Mouse (Mus musculus) liver, embryonic 14.5 days (tissue): ENCODE data around the gene Micall2. TPM values are rescaled to one million over a fixed set of nuclear protein-coding genes. Genes with fewer than 3 reads are reported as not detected.

Experiments used
- ATAC-seq: fragments of 200-750 bp; cut with Nextera tagmentation; 2 replicates; pipeline ENCODE4 v1.8.0; 2017; ENCODE audit warnings: moderate number of reproducible peaks, mild to moderate bottlenecking, moderate library complexity; ENCODE audit not compliant: insufficient read depth
- DNase-seq, 3 experiments: peaks; one replicate each; pipeline ENCODE4 v3.0.0-alpha.2; 2012 to 2013; ENCODE audit warnings: low read depth in 3 of 3, low spot score in 3 of 3
- H3K27ac ChIP-seq: fragments of 300-500 bp; sonication (generic); 2 replicates; pipeline ENCODE4 v1.5.1; 2014; ENCODE audit warnings: moderate library complexity, mild to moderate bottlenecking, control low read depth, inconsistent platforms
- H3K27me3 ChIP-seq: fragments of 300-500 bp; sonication (generic); 2 replicates; pipeline ENCODE4 v1.6.1; 2014; ENCODE audit warnings: mild to moderate bottlenecking, low read length, moderate library complexity; ENCODE audit not compliant: control insufficient read depth, insufficient read depth
- H3K36me3 ChIP-seq: fragments of 300-500 bp; sonication (generic); replicated peaks from 2 replicates; pipeline ENCODE4 v1.6.1; 2014; ENCODE audit warnings: low read depth; ENCODE audit not compliant: control insufficient read depth, insufficient read depth
- H3K4me1 ChIP-seq, 2 experiments: fragments of 200-500 bp in 1 of 2; fragments of 300-500 bp in 1 of 2; sonication (generic) in 1 of 2; replicated peaks; 2 replicates each; pipeline ENCODE4 v1.6.1; 2012 to 2014; ENCODE audit warnings: antibody characterized with exemption in 1 of 2, inconsistent platforms in 1 of 2, low read length in 1 of 2; ENCODE audit not compliant: control insufficient read depth in 2 of 2, insufficient read depth in 2 of 2
- H3K4me2 ChIP-seq: fragments of 300-500 bp; sonication (generic); 2 replicates; pipeline ENCODE4 v1.6.1; 2014; ENCODE audit warnings: low read depth, mild to moderate bottlenecking, control low read depth, moderate library complexity
- H3K4me3 ChIP-seq, 2 experiments: fragments of 200-500 bp in 1 of 2; fragments of 300-500 bp in 1 of 2; sonication (generic) in 1 of 2; 2 replicates each; pipeline ENCODE4 v1.5.1; 2012 to 2014; ENCODE audit warnings: low read depth in 2 of 2, low read length in 2 of 2, mild to moderate bottlenecking in 2 of 2, control low read depth in 1 of 2, inconsistent platforms in 1 of 2, moderate library complexity in 1 of 2; ENCODE audit not compliant: insufficient read depth in 1 of 2
- H3K9ac ChIP-seq: fragments of 300-500 bp; sonication (generic); replicated peaks from 2 replicates; pipeline ENCODE4 v1.6.1; 2014; ENCODE audit warnings: mild to moderate bottlenecking, control low read depth, moderate library complexity
- H3K9me3 ChIP-seq: fragments of 300-500 bp; sonication (generic); 2 replicates; pipeline ENCODE4 v1.6.1; 2016; ENCODE audit warnings: low read length, mixed read lengths; ENCODE audit not compliant: control insufficient read depth
- CTCF ChIP-seq: IDR thresholded peaks from 2 replicates; pipeline ENCODE4 v1.5.1; 2016; ENCODE audit warnings: antibody characterized with exemption, low read depth, control low read depth
- EP300 ChIP-seq: IDR thresholded peaks from 2 replicates; pipeline ENCODE4 v1.6.1; 2016; ENCODE audit warnings: antibody characterized with exemption, low read depth
- WGBS: fragments of 180-500 bp; shearing (Covaris S2); extraction: QIAGEN DNeasy Blood & Tissue Kit; methylation state at CpG from one replicate; pipeline ENCODE4 v1.1.7; 2014; ENCODE audit not compliant: insufficient replicate concordance; 5-methylcytosine and 5-hydroxymethylcytosine counted together
- microRNA-seq: library from miRNA; unstranded; fragments of <30 nt; microRNA quantifications from one replicate; pipeline ENCODE4, GENCODE M21; 2016
- polyA plus RNA-seq, 2 experiments: library from polyadenylated mRNA; depleted of rRNA in 1 of 2; stranded (reverse) in 1 of 2; unstranded in 1 of 2; fragments of >200 nt; fragmentation: Nextera tagmentation in 1 of 2; extraction: Ambion mirVana in 1 of 2; gene quantifications; 2 replicates each; pipeline versions ENCODE4 v1.2.1 to v1.2.3; 2012 to 2014

Micall2 gene
- polyA plus RNA-seq, 2 experiments = 8.4 to 10.3 TPM

GRCm38 (mm10) chr5:139659307-139659706 lies 76.8 kb downstream of the Micall2 start:
- Histone ChIP-seq H3K4me2 (no peak overlapping the region), H3K36me3 (no peaks in the 10 kb centered on the region), H3K9me3 (no peaks in the 10 kb centered on the region), H3K4me1 (no peaks in the 10 kb centered on the region), H3K27ac (no peak overlapping the region), H3K9ac (no peak overlapping the region), H3K4me3 (no peak overlapping the region), H3K27me3 (peaks cover 16% of the 10 kb centered on the region)
- 5% methylated on average over 18 of the region's 18 CpGs for WGBS
- TF ChIP-seq EP300 (no peak), CTCF (no peak)
- DNase-seq (no peak), ATAC-seq (no peak)

DNA sequence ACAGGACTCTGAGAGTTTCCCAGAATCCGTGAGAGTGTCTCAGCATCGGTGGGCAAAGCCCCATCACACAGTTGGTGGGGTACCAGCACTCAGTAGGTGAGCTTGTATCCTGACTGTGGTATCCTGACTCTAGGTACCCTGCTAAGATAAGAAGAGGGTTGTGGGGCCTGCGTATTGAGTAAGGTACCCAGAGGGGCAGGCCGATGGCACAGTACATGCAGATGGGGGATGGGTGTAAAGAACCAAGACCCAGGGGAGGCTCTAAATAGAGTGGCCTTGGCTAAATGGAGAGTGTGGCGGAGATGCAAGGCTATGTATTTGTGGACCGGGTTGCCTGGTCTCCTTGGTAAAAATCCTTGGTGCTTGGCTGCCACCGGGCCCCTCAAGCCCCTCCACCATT lies 77.3 kb downstream of the Micall2 start:
- Histone ChIP-seq H3K27me3 (peaks cover 16% of the 10 kb centered on the region), H3K9ac (no peak overlapping the region), H3K4me1 (no peaks in the 10 kb centered on the region), H3K9me3 (no peaks in the 10 kb centered on the region), H3K36me3 (no peaks in the 10 kb centered on the region), H3K4me3 (no peak overlapping the region), H3K4me2 (no peak overlapping the region), H3K27ac (no peak overlapping the region)
- no peak for TF ChIP-seq EP300
- TF ChIP-seq CTCF = no peak
- WGBS = 31% methylated on average over 7 of the region's 7 CpGs
- DNase-seq (no peak), ATAC-seq (no peak)

GRCm38 (mm10) chr5:139657959-139658602 lies 78.1 kb downstream of the Micall2 start:
- 44% methylated on average over 10 of the region's 10 CpGs for WGBS
- Histone ChIP-seq H3K4me3 (no peak overlapping the region), H3K9me3 (no peaks in the 10 kb centered on the region), H3K27me3 (peaks cover 16% of the 10 kb centered on the region), H3K4me2 (no peak overlapping the region), H3K4me1 (no peaks in the 10 kb centered on the region), H3K9ac (no peak overlapping the region), H3K36me3 (no peaks in the 10 kb centered on the region), H3K27ac (no peak overlapping the region)
- no peak for ATAC-seq
- TF ChIP-seq CTCF (no peak), EP300 (no peak)
- no peak for DNase-seq

Small RNAs within 50 kb of the gene (microRNA-seq; reads per million reads assigned to microRNA genes)
- gene Mir7037 = not detected

Other genes with a start within 250 kb of the Micall2 start
- 0.05 TPM in 1 of 2 replicates, not detected in the other for gene Uncx, start 192.8 kb downstream of the Micall2 start, polyA plus RNA-seq (2012; rRNA removed)
- not detected in 2 replicates for gene Uncx, start 192.8 kb downstream of the Micall2 start, polyA plus RNA-seq (2014; fragmentation: Nextera tagmentation; extraction: Ambion mirVana)
- gene Ints1, start 39.3 kb upstream of the Micall2 start, polyA plus RNA-seq (2012; rRNA removed) = 12.1 and 14.5 TPM in 2 replicates
- 13.5 and 17.5 TPM in 2 replicates for gene Ints1, start 39.3 kb upstream of the Micall2 start, polyA plus RNA-seq (2014; fragmentation: Nextera tagmentation; extraction: Ambion mirVana)
- 21.6 and 23.0 TPM in 2 replicates for gene Mafk, start 55.2 kb upstream of the Micall2 start, polyA plus RNA-seq (2012; rRNA removed)
- gene Mafk, start 55.2 kb upstream of the Micall2 start, polyA plus RNA-seq (2014; fragmentation: Nextera tagmentation; extraction: Ambion mirVana) = 20.7 and 22.7 TPM in 2 replicates
- 0.75 TPM in 2 replicates for gene Tmem184a, start 83.6 kb upstream of the Micall2 start, polyA plus RNA-seq (2012; rRNA removed)
- 0.90 and 1.2 TPM in 2 replicates for gene Tmem184a, start 83.6 kb upstream of the Micall2 start, polyA plus RNA-seq (2014; fragmentation: Nextera tagmentation; extraction: Ambion mirVana)
- gene Gm26938, start 90.1 kb upstream of the Micall2 start, polyA plus RNA-seq (2012; rRNA removed) = not detected in 2 replicates
- gene Gm26938, start 90.1 kb upstream of the Micall2 start, polyA plus RNA-seq (2014; fragmentation: Nextera tagmentation; extraction: Ambion mirVana) = not detected in 2 replicates
- 34.5 and 41.9 TPM in 2 replicates for gene Psmg3, start 90.5 kb upstream of the Micall2 start, polyA plus RNA-seq (2012; rRNA removed)
- gene Psmg3, start 90.5 kb upstream of the Micall2 start, polyA plus RNA-seq (2014; fragmentation: Nextera tagmentation; extraction: Ambion mirVana) = 46.5 and 56.0 TPM in 2 replicates
- 0.09 and 0.16 TPM in 2 replicates for gene Elfn1, start 171.6 kb upstream of the Micall2 start, polyA plus RNA-seq (2012; rRNA removed)
- 0.04 TPM in 1 of 2 replicates, not detected in the other for gene Elfn1, start 171.6 kb upstream of the Micall2 start, polyA plus RNA-seq (2014; fragmentation: Nextera tagmentation; extraction: Ambion mirVana)